Mouse (Mus musculus): Measurements from ENCODE around the gene Nol8.

The Nol8 gene

GRCm38 (mm10) chr13:49684266-49684665 lies 31.4 kb downstream of the Nol8 start:
- peak; percentile 27 for DNase-seq (ENCODE audit: low read depth, low spot score)

- DNase-seq (ENCODE audit: low read depth, low spot score): no peak
These were observed 38.2 kb downstream of the Nol8 start for GRCm38 (mm10) chr13:49691056-49691455.

- no peak for DNase-seq (ENCODE audit: low read depth, low spot score)
These were observed 50.4 kb downstream of the Nol8 start for GRCm38 (mm10) chr13:49703216-49703779.

- peak; percentile 28 for DNase-seq (ENCODE audit: low read depth, low spot score)
These were observed 53.3 kb downstream of the Nol8 start for GRCm38 (mm10) chr13:49706032-49706690.

- DNase-seq (ENCODE audit: low read depth, low spot score): no peak
These were observed 55.4 kb downstream of the Nol8 start for GRCm38 (mm10) chr13:49708311-49708710.

GRCm38 (mm10) chr13:49712047-49712721 lies 59.3 kb downstream of the Nol8 start:
- DNase-seq (ENCODE audit: low read depth, low spot score): no peak

GRCm38 (mm10) chr13:49719310-49719709 lies 66.4 kb downstream of the Nol8 start:
- DNase-seq (ENCODE audit: low read depth, low spot score): no peak
